Mouse (Mus musculus): ENCODE data around the gene Dab1.
A peak's percentile ranks its signal among the peaks of the same experiment; 100 is the strongest.

Dab1 gene

DNA sequence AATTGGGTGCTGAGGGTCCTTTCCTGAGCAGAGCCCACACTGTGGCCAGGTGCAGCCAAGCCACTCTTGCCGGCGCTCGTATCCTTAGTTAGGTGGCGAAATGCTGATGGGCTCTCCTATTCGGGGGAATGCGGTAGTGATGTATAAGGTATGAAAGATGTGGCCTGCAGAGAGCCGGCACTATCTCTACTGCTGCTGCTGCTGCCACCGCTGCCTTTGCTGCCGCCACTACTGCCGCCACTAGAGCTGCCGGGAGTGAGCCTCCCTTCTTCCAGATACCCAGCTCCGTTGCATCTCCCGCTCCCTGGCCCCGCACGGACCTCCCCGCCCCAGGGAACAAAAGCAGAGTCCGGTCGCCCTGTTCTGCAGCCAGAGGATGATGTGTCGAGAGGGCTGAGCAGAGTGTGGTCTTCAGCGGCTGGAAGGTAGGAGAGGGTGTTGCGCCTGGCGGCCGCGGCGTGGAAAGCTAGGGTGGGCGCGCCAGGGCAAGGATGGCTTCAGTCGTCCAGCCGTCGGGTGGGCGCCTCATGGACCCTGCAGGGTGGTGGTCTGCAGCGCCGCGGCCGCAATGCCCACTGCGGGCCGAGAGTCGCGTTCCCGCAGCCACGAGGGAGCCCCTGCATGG, at the start of gene Dab1:
Gene Dab1, plus strand, starts transcription at position 39 of the 625 bp plus-strand sequence.
- no peak for DNase-seq (ENCODE audit: low spot score)

DNA sequence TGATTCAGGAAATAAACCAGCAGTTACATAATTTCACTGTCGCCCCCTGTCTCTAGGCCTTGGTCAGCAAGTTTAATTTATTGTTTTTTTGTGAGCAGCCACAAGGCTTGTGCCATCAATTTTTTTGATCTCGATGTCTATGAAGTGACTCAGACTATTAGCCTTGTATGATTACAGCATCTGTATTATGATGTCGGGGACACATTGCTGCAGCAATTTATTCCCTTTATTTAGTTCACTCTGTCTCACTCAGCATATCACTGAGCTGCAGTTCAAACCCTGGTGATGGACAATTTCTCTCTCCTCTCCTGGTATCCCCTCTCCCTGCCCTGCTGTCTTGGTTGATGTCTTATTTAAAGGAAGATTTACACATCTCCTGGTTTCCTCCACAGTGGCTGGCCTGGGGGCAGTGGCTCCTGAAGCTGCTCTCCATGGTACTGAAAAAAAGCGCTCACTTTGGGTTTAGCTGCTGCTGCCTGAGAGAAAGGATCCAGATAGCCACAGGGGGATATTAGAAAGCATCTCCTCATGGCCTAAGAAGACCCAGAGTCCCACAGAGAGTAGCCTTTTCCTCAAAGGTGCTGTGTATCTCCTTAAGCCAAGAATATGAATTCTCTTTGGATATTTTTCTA, 47.3 kb upstream of the Dab1 start:
- no peak for DNase-seq (ENCODE audit: low spot score)

DNA sequence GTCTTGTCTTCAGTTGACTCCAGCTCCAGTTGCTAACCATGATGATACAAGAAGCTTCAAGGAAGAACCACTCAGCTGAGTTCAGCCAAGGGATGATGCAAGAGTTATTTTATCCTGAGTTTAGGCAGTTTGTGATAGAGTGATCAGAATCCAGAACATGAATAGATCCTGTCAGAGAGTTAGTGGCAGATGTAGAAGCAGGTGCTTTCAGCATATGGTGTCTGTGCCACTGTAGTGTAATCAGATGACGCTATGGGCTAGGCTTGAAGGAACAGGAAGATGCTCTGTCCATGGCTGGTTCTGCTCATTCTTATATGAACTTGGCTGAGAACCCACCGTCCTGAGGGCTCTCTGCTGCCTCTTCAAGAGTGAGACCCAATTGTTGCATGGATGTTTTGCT, 43.6 kb upstream of the Dab1 start:
- peak; percentile 37 for DNase-seq (ENCODE audit: low spot score)

DNA sequence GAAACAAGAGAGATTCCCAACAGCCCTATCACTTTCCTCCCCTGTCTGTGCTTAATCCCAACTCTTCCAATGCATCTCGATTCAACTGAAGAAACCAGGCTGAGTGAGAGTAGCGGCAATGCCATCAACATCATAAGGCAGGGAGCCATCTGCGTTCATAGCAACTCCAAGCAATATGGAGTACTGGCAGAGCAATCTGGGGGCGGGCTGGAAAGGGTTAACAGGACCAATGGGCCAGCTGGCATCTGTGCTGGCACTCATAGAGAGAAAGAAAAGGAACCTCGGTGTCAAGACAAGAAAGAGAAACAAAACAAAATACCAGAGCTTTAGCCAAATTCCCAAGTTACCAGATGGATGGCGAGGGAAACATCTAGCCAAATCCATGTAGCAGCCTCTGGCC, 42.9 kb upstream of the Dab1 start:
- DNase-seq (ENCODE audit: low spot score), result peak; percentile 8

DNA sequence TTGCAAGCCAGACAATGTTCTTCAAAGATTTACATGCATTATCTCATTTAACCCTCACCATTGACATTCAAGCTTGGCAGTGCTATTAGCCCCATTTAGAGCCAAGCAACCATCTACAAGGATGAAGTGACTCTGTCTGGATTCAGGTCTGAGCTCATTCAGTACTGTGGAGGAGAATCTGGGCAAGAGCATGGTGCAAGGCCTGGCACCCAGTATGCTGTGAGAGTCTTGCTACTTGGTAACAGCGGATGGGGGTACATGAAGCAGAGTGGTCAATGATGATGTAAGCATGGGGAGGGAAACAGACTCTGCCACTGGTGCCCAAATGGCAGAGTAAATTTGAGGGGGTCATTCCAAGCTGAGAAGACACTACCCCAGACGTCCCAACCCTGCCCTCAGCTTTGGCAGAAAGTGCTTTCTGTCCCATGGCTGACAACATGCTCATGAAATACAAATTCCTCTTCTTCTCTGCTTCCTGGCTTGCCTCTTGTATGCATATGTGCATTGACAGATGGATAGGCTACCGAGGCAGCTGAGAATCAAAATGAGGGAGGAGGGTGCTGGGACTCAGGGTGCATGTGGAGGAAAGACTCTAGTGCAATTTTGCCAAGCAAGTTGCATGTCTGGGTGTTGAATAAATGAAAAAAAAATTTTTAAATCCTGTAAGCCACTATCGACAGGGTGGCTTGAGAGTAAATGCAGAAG, 41.9 kb upstream of the Dab1 start:
- peak; percentile 61 for DNase-seq (ENCODE audit: low spot score)

DNA sequence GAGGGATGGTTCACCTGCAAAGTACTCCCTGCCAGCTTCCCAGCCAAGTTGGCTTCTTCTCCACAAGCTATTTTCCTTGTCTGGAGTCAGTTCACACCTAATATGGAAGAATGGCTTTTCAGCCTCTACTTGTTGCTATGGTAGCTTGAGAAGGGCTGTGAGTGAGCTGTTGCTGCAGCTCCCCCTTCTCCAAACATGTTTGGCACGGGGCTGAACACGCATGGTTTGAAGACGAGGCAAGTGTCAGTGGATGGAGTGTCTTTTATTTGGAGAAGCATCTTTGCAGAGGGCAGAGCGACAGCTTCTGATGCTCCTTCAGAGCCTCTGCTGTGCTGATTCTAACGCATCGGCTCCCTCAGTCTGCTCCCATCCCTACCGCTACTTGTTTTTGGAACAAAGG, 41.3 kb upstream of the Dab1 start:
- peak; percentile 17 for DNase-seq (ENCODE audit: low spot score)

DNA sequence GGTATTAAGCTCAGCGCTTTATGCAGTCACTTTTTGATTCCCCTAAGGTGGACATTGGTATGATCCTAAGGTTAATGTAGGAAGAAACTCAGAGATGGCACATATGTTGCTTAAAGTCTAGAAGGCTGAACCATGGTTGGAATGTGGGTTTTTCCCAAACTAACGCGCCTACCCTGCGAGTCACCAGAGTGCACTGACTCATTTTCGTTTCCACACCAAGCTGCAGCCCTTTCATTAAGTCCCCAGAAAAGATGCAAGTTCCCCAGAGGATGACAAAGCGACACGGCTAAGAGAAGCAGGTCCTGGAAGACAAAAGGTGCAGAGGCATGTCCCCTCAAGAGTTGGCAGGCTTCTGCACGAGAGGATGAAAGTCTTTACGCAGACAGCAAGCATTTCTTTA, 39.1 kb upstream of the Dab1 start:
- DNase-seq (ENCODE audit: low spot score), result no peak

DNA sequence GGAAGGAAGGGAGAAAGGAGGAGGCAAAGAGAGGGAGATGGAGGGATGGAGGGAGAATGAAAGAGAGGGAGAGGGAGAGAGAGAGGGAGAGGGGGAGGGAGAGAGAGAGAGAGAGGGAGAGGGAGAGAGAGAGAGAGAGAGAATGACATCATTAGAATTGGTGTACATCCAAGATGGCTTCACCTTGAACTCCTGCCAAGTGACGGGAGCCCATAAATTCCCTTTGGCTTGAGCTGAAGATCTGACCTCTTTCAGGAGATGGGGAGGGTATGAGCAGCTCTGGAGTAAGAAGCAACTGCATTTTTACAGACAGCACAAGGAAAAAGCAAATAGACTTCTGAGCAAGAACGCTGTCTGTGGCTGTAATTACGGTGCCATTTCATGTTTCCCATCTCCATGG, 4.1 kb upstream of the Dab1 start:
- DNase-seq (ENCODE audit: low spot score), result no peak

DNA sequence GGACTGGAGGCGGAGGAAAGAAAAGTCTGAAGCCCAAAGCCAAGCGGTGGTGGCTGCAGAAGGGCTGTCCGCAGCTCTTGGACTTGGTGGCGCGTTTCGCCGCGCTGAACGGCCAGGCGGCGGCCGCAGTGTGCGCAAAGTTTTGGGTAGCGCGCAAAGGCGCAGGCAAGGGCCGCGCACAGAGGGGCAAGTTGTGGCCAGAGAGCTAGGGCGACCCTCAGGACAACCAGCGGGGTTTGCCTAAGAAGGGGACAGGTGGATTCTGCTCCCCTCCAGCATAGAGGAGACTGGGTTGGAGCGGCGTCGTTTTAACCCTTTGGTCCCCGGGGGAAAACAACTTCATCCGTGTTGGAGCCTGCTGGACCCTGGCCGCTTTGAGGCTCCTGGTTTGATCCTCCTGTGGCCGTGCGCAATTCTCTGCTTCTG, 800 bp downstream of the Dab1 start:
- DNase-seq (ENCODE audit: low spot score), result no peak

DNA sequence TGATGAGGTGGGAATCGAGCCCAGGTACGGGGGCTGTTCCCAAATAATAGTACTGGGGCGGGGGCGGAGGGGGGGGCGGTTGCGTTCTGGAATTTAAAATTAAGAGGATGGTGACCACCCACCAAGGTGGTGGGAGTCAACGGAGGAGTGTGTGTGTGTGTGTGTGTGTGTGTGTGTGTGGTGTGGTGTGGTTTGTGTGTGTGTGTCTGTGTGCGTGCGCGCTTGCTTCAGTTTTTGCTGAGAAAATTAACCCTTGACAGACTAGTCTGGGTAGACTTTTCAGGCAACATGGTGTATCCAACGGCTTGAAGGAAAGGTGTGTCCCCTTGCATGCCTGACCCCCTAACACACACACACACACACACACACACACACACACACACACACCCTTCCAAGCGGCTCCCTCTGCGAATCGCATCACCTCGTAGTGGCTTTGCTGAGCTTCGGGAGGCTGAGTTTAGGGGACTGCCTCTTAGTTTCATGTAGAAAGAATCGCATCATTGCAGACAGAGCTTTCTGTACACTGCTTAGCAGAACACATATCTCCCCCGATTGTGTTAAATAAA, 1.5 kb downstream of the Dab1 start:
- DNase-seq (ENCODE audit: low spot score), result no peak

DNA sequence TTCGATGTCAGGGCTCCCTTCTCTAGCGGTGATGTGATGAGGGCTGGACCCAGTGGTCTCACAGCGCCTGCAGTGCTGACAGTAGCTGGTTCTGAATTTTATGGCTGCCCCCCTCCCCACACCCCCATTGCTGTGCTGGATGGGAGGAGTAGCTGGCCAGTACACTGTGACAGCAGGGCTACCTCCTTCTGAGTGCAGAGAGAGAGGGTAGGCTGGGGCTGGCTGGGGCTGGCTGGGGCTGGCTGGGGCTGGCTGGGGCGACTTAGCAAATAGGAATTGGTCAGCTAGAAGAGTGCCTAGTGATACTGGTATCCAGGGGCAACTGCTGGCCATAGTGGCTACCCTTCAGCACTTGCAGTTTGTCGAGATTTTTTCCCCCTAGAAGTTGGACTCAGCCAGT, 2.4 kb downstream of the Dab1 start:
- no peak for DNase-seq (ENCODE audit: low spot score)

DNA sequence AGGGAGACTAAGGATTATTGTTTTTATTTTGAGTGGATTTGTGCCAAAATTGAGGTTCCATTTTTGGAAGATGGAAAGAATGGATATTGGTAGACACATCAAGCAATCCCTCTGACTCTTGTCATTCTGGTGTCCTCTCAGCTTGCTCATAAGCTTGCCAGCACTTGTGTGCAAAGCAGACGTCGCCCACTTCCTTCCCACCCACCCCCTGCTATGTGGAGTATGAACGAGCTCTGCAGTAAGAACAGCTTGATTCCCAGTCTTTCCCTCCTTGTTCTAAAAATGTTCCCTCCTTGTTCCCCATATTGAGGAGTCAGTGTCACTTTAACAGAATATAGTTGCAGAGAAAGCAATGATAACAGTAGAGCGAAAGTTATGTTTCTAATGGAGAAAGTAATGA, 11.0 kb downstream of the Dab1 start:
- DNase-seq (ENCODE audit: low spot score), result no peak

DNA sequence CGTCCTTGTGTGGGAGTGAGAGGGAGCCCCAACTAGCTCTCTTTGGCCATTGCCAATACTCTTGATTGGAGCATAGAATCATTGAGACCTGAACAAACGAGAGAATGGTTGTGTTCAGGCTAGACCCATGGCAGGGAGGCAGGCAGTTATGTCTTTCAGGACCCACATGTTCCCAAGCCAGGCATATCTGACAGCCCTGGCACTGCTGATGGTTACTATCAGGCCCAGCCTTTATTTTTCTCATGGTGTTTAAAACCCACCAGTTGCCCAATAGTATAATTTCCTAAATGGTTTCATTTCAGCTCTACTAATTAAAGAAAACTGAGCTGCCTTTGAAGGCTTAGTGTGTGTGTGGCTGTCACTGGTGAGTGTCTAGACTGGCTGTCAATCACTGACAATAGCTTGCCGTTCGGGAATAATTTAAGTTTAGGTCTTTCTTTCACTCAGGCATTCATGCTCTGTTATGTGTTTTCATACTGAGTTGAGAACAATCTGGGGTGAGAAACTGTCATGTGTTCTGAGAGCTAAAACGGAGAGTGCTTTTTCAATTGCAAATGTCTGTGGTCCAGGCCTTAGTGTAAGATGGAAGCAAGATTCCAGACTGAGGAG, 17.1 kb downstream of the Dab1 start:
- DNase-seq (ENCODE audit: low spot score), result no peak

DNA sequence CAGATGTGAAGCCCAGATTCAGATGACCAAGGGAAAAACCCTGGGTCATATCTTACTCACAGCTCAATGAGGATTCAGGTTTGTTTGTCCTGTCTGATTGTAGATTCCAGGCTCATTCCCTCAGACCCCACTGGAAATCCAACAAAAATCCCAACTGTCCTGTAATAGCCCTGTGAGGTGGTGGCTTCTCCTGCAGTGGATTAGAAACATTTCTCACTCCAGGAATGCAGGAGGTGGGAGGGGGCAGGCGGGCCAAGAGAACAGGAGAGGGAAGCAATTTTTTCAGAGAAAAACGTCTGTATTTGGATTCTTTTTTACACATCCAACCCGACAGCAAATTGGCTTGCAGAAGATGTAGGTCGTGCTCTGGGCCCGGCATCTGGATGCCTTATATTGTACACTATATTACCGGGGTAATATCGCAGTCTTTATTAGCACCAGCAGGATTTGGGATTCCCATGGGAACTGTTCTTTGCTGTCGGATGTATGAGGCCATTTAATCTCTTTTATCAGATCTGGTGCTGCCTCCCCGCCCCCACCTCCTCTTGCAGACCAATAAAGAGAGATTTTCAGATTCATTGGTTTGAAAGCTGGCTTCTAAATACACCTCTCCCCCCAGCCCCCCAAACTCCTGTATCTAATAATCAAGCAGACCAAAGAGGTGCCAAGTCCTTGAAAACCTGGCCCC, 29.2 kb downstream of the Dab1 start:
- no peak for DNase-seq (ENCODE audit: low spot score)

DNA sequence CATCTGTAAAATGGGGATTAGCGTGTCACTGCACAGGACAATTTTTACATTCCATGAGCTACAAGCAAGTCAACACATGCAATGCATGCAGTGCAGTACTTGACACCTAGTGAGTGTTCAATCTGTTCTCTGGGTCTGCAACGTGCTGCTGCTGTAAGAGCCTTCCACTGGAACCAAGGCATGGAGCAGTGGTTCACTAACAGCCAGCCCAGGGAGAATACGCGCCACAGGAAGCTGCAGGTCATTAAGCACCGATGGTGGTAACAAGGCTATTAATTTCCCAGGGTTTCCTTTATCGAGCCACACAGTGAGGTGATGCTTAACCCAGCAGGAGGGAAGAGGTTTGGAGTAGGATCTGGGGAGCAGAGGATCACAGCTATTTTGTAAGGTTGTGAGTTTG, 36.6 kb downstream of the Dab1 start:
- DNase-seq (ENCODE audit: low spot score), result no peak

DNA sequence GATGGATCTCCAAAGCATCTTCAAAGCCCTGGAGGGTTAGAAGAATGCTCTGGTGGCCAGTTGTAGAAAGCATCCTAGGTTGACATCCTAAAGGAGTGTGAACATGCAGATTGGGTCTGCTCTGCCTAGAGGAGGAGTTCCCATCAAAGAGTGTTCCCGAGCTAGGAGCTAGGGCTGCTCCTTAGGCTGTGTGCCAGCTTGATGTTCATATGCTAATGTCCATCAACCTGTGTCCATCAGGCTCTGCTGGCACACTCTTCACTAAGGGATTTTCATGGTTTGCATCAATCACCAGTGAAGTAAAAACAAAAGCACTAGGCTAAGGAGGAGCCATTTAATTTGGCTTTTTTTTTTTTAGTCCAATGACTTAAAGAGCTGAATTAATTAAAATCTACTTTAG, 42.2 kb downstream of the Dab1 start:
- DNase-seq (ENCODE audit: low spot score), result no peak

DNA sequence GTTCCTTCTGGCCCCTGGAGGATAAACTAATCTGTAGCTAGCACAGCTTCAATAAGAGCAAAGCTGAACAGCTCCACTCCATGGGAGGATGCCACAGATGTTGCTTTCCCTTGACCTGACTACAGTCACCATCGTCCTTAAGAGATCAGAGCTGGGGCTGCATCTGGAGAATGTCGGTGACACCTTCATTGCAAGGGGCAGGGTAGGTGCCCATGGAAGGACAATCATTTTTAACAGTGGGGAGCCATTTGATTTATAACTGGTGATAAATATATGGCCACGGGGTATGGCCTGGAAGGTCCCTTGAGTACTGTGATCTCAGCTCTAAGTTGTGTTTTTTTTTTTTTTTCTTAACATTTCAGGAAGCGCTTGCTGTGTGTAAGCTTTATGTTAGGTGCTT, 48.3 kb downstream of the Dab1 start:
- DNase-seq (ENCODE audit: low spot score), result no peak

DNA sequence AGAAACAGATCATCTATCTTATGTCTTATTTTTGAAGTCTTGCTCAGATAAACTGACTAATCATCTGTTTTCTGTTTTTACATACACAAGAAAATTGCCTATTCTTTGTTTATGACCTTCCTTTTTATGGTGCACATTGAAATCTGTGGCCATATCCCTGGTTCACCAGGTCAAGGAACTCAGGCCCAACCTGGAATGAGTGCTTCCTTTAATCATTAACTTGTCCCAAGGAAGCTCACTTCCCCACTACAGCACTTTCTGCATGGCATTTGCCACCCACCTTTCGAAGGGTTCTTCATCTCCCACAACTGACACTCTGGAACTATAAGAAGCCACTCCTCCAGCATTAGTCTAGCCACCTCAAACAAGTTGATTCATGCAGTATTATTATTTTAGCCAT, 58.0 kb downstream of the Dab1 start:
- DNase-seq (ENCODE audit: low spot score), result no peak

DNA sequence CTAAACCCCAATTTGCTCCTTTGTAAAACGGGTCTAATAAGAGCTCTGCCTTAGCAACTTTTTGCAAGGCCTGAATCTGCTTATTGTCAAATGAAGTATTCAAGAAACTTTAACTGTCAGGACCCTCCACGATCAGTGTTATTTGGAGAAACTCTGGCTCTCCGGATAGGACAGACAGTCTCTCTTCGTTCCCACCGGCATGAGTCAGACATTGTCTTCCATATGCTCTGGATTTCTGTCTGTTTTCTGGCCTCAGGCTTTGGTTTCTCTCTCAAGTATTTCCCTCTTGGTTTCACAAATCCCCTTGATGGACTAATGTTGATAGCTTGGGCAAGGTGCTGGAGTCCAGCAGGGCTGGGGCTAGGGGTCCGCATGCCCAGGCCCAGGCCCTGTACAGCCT, 59.3 kb downstream of the Dab1 start:
- no peak for DNase-seq (ENCODE audit: low spot score)

DNA sequence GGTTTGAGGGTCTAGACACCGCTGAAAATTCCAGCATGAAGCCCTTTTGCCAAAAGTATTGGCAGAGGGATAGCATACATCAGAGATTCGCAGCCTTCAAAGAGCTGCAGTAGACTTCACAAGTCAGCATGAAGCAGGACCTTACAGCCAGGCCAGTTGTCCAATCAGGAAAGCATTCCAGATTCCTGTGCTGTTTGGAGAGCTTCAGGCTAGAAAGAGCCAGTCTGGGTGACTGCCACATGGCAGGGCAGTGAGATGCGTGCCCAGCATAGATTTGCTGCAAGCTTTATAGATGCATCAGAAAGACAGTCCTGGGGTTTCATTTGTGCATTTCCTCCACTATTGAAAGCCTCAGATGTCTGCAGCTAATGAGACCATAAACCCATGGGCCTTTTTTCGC, 66.0 kb downstream of the Dab1 start:
- DNase-seq (ENCODE audit: low spot score), result no peak

DNA sequence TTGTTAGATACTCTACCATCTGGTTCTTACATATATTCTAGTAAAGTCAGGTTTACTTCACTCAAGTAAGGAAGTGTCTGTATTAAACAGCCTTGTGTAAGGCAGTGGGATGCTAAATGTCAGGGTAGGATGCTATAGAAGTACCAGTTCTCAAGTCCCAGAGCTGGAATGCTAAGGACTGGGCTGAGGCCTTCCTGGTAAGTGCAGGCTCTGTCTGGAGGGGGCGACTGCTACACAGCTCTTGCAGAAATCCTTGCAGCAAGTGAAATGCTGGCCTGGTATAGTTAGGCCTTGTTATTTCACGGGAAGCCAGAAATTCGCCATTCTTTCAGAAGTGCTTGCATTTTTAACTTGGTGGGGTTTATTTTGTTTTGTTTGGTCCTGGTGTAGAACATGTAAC, 72.6 kb downstream of the Dab1 start:
- no peak for DNase-seq (ENCODE audit: low spot score)

DNA sequence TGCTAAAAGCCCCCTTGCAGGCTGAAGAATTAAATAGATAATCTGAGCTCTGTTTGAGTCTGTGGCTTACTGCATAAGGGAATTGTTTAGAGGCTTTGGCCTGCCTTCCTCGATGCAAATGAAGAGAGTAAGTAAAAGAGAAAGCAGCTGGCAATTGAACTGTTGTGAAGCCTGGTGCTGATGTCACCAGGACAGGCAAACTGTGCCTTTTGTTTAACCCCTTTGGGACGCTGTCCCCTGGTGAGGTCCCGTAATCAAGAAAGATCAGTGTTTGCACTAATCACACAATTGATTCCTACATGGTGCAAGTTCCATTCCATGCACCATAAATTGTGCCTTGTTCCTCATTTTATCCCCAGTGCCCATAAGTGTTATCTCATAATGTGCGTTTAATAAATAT, 80.6 kb downstream of the Dab1 start:
- DNase-seq (ENCODE audit: low spot score), result no peak
